Mouse (Mus musculus): Measurements from ENCODE around the gene Fam163a.

DNA sequence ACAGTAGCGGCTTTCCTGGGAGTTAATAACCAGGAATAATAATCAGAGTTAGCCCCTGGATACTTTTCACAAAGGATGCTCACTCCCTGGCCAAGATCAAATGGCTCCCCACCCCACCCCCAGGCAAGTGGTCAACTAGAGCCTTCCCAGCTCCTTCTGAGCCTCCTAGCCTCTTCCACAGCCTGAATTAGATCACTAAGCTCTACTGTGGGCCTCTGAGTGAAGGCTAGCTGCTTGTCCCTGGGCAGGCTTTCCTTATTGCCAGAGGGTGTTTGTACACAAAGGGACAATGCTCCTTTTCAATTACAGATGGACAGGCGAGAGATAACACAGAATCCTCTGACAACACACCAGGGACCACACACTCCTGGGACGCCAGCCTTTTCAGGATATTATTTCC lies 2.2 kb downstream of the Fam163a start:
- no peak for TF ChIP-seq HCFC1 (IDR thresholded peaks at IDR 0.05; ENCODE audit: borderline replicate concordance, insufficient read depth, low read length)
- TF ChIP-seq CHD2 (IDR thresholded peaks at IDR 0.05; ENCODE audit: low read depth, low read length) = no peak

All from ES-E14 (cell line).